ENCODE assay signal across 14 mouse cellular contexts in the genomic region with DNA sequence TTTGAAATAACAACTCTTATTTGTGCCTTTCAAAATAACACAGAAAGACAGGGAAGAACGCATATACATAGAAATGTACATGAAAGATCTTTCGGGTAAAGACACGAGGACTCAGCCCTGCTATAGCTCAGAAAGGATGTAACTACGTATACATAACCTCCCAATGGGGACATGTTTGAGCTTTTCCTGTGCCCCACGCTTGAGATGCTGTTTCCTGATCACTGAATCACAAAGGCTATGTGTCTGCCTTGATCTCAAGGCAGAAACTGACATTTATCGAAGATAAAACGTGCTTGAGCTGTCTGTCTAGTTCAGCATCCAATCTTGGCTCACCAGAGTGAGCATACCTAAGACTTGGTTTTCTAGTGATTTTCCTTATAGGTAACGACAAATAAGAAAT.
"Had no signal": no experiment of that assay in that cellular context is flagged by ENCODE, and none has a peak within 500 bp of the region (broad histone marks: within the 10 kb centered on the region; RNA-seq: fewer than 3 reads in every experiment).

No protein-coding gene starts in this region.

- H3K9ac ChIP-seq: limb, embryonic 13.5 days; liver, embryonic 14.5 days; neural tube, embryonic 12.5 days had no signal

- H3K4me3 ChIP-seq: limb, embryonic 13.5 days; midbrain, embryonic 10.5 days; myocyte; neural tube, embryonic 12.5 days had no signal

- H3K36me3 ChIP-seq: limb, embryonic 13.5 days; midbrain, embryonic 10.5 days; neural tube, embryonic 12.5 days had no signal

- H3K27me3 ChIP-seq: limb, embryonic 13.5 days; neural tube, embryonic 12.5 days had no signal

- H3K27ac ChIP-seq: kidney, postnatal 0 days; limb, embryonic 13.5 days; liver, embryonic 14.5 days; midbrain, embryonic 10.5 days; neural tube, embryonic 12.5 days had no signal

- DNase-seq: kidney, adult 11 months; kidney, adult 9 months; kidney, postnatal 36 days; left cerebral cortex, postnatal 4 days; lung, adult 18-20 months; lung, postnatal 36 days; midbrain, embryonic 14.5 days; right cerebral cortex, postnatal 25 days had no signal
